Mouse (Mus musculus) embryonic fibroblast, embryonic 13.5 days (primary cell): Measurements from ENCODE around the gene Olfr401.

Source experiments
- CTCF ChIP-seq: IDR thresholded peaks from 2 replicates; pipeline ENCODE4 v1.5.1; 2011; ENCODE audit warnings: mild to moderate bottlenecking, control low read depth, low read length, moderate library complexity, borderline replicate concordance; ENCODE audit not compliant: insufficient read depth
- POLR2A ChIP-seq: IDR thresholded peaks from 2 replicates; pipeline ENCODE4 v1.6.1; 2011; ENCODE audit warnings: low read depth, mild to moderate bottlenecking, control low read depth, low read length, moderate library complexity

DNA sequence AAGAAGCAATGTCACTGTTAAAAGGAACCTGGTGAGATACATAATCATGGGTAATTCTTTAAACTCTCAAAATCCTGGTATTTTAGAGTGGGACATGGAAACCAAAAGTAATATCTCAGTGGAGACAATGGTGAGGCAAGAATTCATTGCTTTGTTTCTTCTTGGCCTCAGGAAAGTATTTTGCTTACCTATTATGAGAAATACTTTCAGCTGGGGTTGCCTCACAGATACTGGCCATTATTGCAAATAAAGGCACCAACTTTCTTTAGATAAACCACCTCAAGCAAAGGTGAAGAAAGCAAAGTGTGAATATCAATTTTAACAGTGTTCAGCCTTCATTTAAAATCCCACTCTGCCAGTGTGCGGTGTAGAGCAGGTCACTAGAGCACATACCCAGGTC is 43.9 kb upstream of the Olfr401 start, which contains the start of gene Zfp616:
- TF ChIP-seq CTCF (no peak), POLR2A (no peak)
